Mouse (Mus musculus) midbrain, embryonic 10.5 days (tissue): Measurements from ENCODE around the gene Degs1. TPM values are rescaled to one million over a fixed set of nuclear protein-coding genes. Genes with fewer than 3 reads are reported as not detected.
"Not testable (repeated sequence)": the region's sequence is repeated elsewhere in the genome, so short reads cannot be mapped to it uniquely, and the experiment has no call there.

Experiments used
- DNase-seq: peaks from one replicate; pipeline ENCODE4 v3.0.0-alpha.2; 2017; ENCODE audit warnings: low spot score
- H3K27ac ChIP-seq: fragments of 300-500 bp; sonication (generic); replicated peaks from 2 replicates; pipeline ENCODE4 v1.5.1; 2016; ENCODE audit warnings: mild to moderate bottlenecking
- H3K27me3 ChIP-seq: fragments of 300-500 bp; sonication (generic); 2 replicates; pipeline ENCODE4 v1.6.1; 2016; ENCODE audit warnings: low read depth, mild to moderate bottlenecking; ENCODE audit not compliant: poor library complexity, severe bottlenecking
- H3K36me3 ChIP-seq: fragments of 300-500 bp; sonication (generic); 2 replicates; pipeline ENCODE4 v1.6.1; 2016; ENCODE audit warnings: mild to moderate bottlenecking, moderate library complexity
- H3K4me1 ChIP-seq: fragments of 300-500 bp; sonication (generic); 2 replicates; pipeline ENCODE4 v1.6.1; 2016
- H3K4me3 ChIP-seq: fragments of 300-500 bp; sonication (generic); 2 replicates; pipeline ENCODE4 v1.5.1; 2016; ENCODE audit warnings: mild to moderate bottlenecking, moderate library complexity
- H3K9me3 ChIP-seq: fragments of 300-500 bp; sonication (generic); replicated peaks from 2 replicates; pipeline ENCODE4 v1.6.1; 2016; ENCODE audit warnings: mild to moderate bottlenecking
- WGBS: fragments of 180-500 bp; shearing (Covaris S2); methylation state at CpG from one replicate; pipeline ENCODE4 v1.1.7; 2016; 5-methylcytosine and 5-hydroxymethylcytosine counted together
- polyA plus RNA-seq: library from polyadenylated mRNA; unstranded; fragments of >200 nt; fragmentation: Nextera tagmentation; extraction: Ambion mirVana; gene quantifications from 2 replicates; pipeline ENCODE4 v1.2.1, GENCODE M21; 2016

The Degs1 gene
- polyA plus RNA-seq, 1 experiment from 2014 or later: 73.7 TPM

- Histone ChIP-seq H3K36me3 (no peaks in the 10 kb centered on the region), H3K27me3 (no peaks in the 10 kb centered on the region), H3K9me3 (no peaks in the 10 kb centered on the region), H3K4me3 (no peak overlapping the region), H3K27ac (no peak overlapping the region), H3K4me1 (peaks cover 7% of the 10 kb centered on the region)
- 81% methylated on average over 6 of the region's 6 CpGs for WGBS
- DNase-seq: no peak
Measured at GRCm38 (mm10) chr1:182296816-182297215, 14.2 kb upstream of the Degs1 start.

DNA sequence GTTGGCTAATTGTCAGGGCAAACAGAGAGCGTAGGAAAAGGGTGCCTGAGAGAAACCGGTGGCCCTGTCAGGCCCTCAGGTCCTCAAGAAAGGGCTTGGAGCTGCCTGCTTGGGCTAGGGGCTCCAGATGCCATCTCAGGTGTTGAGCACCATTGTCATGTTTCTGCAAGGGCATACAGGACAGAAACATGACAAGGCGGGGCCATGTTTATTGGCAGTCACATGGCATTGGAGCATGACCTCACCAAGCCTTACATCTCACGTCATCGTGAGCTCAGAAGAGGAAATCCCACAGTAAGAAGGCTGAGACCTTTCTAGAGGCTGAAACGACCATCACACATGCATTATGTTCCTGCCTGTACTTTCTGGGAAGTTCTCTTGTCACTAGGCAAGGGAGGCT lies 13.5 kb upstream of the Degs1 start:
- H3K27ac ChIP-seq: no peak overlapping the region
- 88% methylated on average over 6 of the region's 6 CpGs for WGBS
- H3K27me3 ChIP-seq: no peaks in the 10 kb centered on the region
- no peaks in the 10 kb centered on the region for H3K9me3 ChIP-seq
- H3K36me3 ChIP-seq: no peaks in the 10 kb centered on the region
- no peak overlapping the region for H3K4me3 ChIP-seq
- peaks cover 7% of the 10 kb centered on the region for H3K4me1 ChIP-seq
- DNase-seq: no peak

- peaks cover 19% of the 10 kb centered on the region for H3K4me1 ChIP-seq
- 81% methylated on average over 4 of the region's 4 CpGs for WGBS
Measured at GRCm38 (mm10) chr1:182292291-182292690, 9.7 kb upstream of the Degs1 start.

GRCm38 (mm10) chr1:182290741-182291140 lies 8.1 kb upstream of the Degs1 start:
- H3K27ac ChIP-seq, H3K36me3 ChIP-seq, H3K4me3 ChIP-seq, DNase-seq, H3K27me3 ChIP-seq, H3K9me3 ChIP-seq: not testable (repeated sequence)
- peaks cover 13% of the 10 kb centered on the region for H3K4me1 ChIP-seq
- WGBS: 92% methylated on average over 3 of the region's 3 CpGs

More at GRCm38 (mm10) chr1:182292291-182292690, 9.7 kb upstream of the Degs1 start:
- Histone ChIP-seq H3K9me3 (no peaks in the 10 kb centered on the region), H3K27me3 (no peaks in the 10 kb centered on the region), H3K4me3 (no peak overlapping the region), H3K36me3 (no peaks in the 10 kb centered on the region), H3K27ac (no peak overlapping the region)
- DNase-seq: no peak

- Histone ChIP-seq H3K4me1 (peaks cover 13% of the 10 kb centered on the region), H3K9me3 (no peaks in the 10 kb centered on the region), H3K27ac (no peak overlapping the region), H3K27me3 (0 out of 2 replicates have a peak, but pooled peaks cover 4% of the 10 kb centered on the region), H3K4me3 (no peak overlapping the region), H3K36me3 (no peaks in the 10 kb centered on the region)
- 71% methylated on average over 2 of the region's 2 CpGs for WGBS
- DNase-seq: no peak
Measured at GRCm38 (mm10) chr1:182289781-182290180, 7.2 kb upstream of the Degs1 start.

DNA sequence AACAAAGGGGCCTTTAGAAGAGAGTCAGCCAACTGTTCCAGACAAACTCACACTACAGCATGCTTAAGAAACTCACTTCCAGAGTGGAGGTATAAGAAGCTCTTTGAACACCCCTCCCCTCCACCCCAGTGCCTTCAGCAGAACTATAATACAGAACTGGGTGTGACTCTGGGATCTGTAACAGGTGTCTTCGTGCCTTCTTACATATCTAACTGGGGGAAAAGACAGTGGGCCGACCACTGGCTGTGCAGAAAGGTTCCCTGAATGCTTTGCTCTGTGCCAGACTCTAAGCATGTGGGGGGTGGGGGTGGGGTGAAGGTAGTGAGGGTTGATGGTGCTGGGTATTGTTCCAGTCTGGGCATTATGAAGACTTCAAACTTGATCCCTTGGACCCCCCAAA lies 6.0 kb upstream of the Degs1 start:
- WGBS: 45% methylated on average over 2 of the region's 2 CpGs
- peaks cover 11% of the 10 kb centered on the region; the same call in 1 of the 2 replicates for H3K27me3 ChIP-seq
- peaks cover 13% of the 10 kb centered on the region for H3K4me1 ChIP-seq
- no peak overlapping the region for H3K4me3 ChIP-seq
- no peaks in the 10 kb centered on the region for H3K36me3 ChIP-seq
- no peak overlapping the region for H3K27ac ChIP-seq
- no peaks in the 10 kb centered on the region for H3K9me3 ChIP-seq
- no peak for DNase-seq

GRCm38 (mm10) chr1:182287781-182288180 lies 5.2 kb upstream of the Degs1 start:
- Histone ChIP-seq H3K36me3 (no peaks in the 10 kb centered on the region), H3K4me3 (no peak overlapping the region), H3K9me3 (no peaks in the 10 kb centered on the region), H3K4me1 (peaks cover 20% of the 10 kb centered on the region), H3K27me3 (peaks cover 17% of the 10 kb centered on the region; the same call in 1 of the 2 replicates), H3K27ac (no peak overlapping the region)
- WGBS: 67% methylated on average over 7 of the region's 7 CpGs
- no peak for DNase-seq

GRCm38 (mm10) chr1:182284795-182285194 lies 2.2 kb upstream of the Degs1 start:
- peak; percentile 9 for DNase-seq
- Histone ChIP-seq H3K27ac (no peak overlapping the region), H3K4me1 (peaks cover 44% of the 10 kb centered on the region), H3K27me3 (peaks cover 17% of the 10 kb centered on the region; the same call in 1 of the 2 replicates), H3K4me3 (no peak overlapping the region), H3K9me3 (no peaks in the 10 kb centered on the region), H3K36me3 (no peaks in the 10 kb centered on the region)
- 86% methylated on average over 2 of the region's 2 CpGs for WGBS

DNA sequence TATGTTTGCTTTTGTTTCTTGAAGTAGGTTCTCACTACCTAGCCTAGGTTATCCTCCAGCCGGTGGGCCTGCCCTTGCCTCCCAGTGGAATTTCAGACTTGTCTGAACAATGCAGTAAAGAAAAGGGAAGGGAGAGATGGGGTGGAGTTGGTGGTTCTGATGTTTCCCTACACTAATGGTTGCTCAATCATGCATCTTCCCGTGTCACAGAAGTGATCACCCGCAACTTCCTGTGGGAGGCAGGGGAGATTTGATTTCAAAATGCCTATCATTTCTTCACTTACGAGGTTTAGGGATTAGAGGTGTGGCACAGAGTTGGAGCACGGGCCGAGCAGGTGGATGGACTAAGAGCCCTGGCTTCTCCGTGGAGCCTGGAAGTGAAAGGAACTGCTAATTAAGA lies 627 bp upstream of the Degs1 start:
- Histone ChIP-seq H3K27ac (no peak overlapping the region), H3K4me1 (peaks cover 34% of the 10 kb centered on the region), H3K4me3 (peak overlapping the region; percentile 76), H3K36me3 (peaks cover 12% of the 10 kb centered on the region), H3K9me3 (no peaks in the 10 kb centered on the region), H3K27me3 (peaks cover 17% of the 10 kb centered on the region; the same call in 1 of the 2 replicates)
- DNase-seq: no peak
- 37% methylated on average over 7 of the region's 7 CpGs for WGBS

- no peak overlapping the region for H3K27ac ChIP-seq
Measured at GRCm38 (mm10) chr1:182281251-182281711, 1.3 kb downstream of the Degs1 start.

GRCm38 (mm10) chr1:182280577-182280976 lies 2.0 kb downstream of the Degs1 start:
- Histone ChIP-seq H3K4me1 (peaks cover 31% of the 10 kb centered on the region), H3K27ac (no peak overlapping the region), H3K9me3 (no peaks in the 10 kb centered on the region), H3K4me3 (peak overlapping the region; percentile 76; the same call in 1 of the 2 replicates), H3K27me3 (peaks cover 17% of the 10 kb centered on the region; the same call in 1 of the 2 replicates), H3K36me3 (peaks cover 38% of the 10 kb centered on the region)
- WGBS: 73% methylated on average over 11 of the region's 11 CpGs
- DNase-seq: no peak

More at GRCm38 (mm10) chr1:182281251-182281711, 1.3 kb downstream of the Degs1 start:
- peaks cover 31% of the 10 kb centered on the region for H3K4me1 ChIP-seq
- H3K27me3 ChIP-seq: peaks cover 17% of the 10 kb centered on the region; the same call in 1 of the 2 replicates
- WGBS: 28% methylated on average over 9 of the region's 9 CpGs
- no peaks in the 10 kb centered on the region for H3K9me3 ChIP-seq
- peaks cover 31% of the 10 kb centered on the region for H3K36me3 ChIP-seq
- peak overlapping the region; percentile 76 for H3K4me3 ChIP-seq
- no peak for DNase-seq

DNA sequence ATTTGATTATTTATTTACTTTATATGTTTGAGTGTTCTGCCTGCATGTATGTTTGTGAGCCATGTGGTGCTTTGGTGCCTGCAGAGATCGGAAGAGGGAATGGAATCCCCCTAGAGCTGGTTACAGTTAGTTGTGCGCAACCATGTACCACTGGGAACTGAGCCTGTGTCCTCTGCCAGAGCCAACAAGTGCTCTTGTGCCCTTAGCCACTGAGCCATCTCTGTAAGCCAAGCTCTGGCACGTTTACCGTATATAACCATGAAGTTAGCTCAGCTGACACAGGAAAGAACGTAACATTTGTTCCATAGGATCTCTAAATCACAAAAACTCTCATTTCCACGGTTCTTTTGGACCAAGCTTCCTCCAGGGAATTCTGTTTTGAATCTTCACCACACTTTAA lies 2.6 kb downstream of the Degs1 start:
- H3K4me3 ChIP-seq: no peak overlapping the region
- no peak overlapping the region for H3K27ac ChIP-seq
- peaks cover 44% of the 10 kb centered on the region for H3K36me3 ChIP-seq
- peaks cover 16% of the 10 kb centered on the region; the same call in 1 of the 2 replicates for H3K27me3 ChIP-seq
- no peak for DNase-seq
- WGBS: 92% methylated on average over 6 of the region's 6 CpGs
- no peaks in the 10 kb centered on the region for H3K9me3 ChIP-seq
- peaks cover 31% of the 10 kb centered on the region for H3K4me1 ChIP-seq

- WGBS: 95% methylated on average over 4 of the region's 4 CpGs
- H3K4me1 ChIP-seq: peaks cover 31% of the 10 kb centered on the region
- no peaks in the 10 kb centered on the region for H3K9me3 ChIP-seq
- peaks cover 50% of the 10 kb centered on the region for H3K36me3 ChIP-seq
- H3K4me3 ChIP-seq: no peak overlapping the region
- DNase-seq: no peak
- peaks cover 10% of the 10 kb centered on the region; the same call in 1 of the 2 replicates for H3K27me3 ChIP-seq
- no peak overlapping the region for H3K27ac ChIP-seq
Measured at GRCm38 (mm10) chr1:182279436-182279835, 3.2 kb downstream of the Degs1 start.
